Mouse (Mus musculus): ENCODE measurements around the gene Tbx22.
A peak's percentile ranks its signal among the peaks of the same experiment; 100 is the strongest.

The Tbx22 gene

DNA sequence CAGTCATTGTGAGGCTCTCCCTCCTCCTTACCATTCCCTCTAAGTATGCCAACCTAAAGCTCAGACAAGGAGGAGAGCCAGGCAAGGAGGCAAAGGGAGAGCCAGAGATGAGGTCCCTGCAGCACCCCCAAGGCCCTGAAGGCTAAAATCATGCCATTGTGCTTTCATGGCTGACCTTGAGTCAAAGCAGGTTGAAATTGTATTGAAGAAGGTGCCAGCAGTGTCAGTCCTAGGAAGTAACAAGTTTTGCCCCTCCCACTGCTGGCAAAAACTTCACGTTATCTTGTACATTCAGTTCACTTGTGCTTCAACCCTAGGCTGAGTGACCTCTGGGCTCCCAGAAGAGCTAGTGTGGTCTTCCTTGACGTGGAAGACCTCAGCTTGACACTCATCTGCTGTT, at the start of gene Tbx22:
Tbx22 (plus strand) TSS at position 301 of the 400 bp plus-strand sequence.
- no peak for DNase-seq

DNA sequence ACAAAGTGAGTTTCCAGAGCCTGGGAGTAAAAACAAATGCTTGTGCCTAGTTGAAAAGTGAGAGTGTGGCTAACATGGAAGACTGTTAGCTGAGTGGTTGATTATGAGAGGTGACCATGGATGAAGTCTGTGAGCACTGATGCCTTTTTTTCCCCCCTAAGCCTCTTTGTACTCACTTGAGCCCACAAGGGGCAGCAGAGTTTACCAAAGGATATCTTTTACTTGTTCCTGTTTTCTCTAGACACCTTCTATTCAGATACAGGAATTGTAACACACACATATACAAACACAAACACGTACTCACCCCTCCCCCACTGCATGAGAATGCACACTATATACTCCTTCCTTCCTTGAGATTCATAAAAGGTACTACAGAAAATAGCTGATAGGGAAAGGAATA, 913 bp downstream of the Tbx22 start:
- no peak for DNase-seq

DNA sequence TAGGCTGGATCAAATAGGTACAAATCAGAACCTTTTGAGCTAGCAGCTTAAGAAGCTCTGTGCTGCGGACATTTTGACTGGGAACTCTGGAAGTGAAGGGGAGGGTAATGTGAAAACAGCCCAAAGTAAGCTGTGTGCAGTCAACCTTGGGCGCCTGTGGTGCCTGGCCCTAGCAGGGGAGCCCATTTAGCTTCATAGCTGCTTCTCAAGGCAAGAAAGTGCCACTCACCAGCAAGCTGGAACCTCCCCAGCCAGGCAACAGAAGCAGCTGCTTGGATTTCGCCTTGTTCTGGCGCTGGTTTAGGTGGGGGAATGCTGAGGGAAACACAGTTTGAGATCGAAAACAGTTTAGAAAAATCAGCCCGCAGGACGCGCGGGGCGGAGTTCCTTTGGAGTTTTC, 11.4 kb downstream of the Tbx22 start:
- peak; percentile 21 to 45 for DNase-seq

DNA sequence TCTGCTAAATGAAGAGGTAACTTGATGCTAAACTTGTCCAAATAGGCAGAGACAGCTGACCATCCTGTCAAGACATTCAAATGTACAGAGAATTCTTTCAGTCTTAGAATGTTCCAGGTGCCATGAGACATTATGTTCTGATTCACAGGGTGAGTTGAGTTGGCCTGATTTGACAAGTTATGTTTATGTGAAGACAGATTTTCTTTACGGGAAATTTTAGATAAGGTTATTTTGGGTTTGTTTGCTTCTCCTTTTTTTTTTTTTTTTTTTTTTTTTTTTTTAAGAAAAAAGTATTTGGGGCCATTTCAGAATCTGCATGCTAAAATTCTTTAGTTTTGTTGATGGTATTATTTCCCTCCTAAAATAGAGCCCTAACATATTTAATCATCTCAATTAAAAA, 40.8 kb downstream of the Tbx22 start:
- DNase-seq = no peak

DNA sequence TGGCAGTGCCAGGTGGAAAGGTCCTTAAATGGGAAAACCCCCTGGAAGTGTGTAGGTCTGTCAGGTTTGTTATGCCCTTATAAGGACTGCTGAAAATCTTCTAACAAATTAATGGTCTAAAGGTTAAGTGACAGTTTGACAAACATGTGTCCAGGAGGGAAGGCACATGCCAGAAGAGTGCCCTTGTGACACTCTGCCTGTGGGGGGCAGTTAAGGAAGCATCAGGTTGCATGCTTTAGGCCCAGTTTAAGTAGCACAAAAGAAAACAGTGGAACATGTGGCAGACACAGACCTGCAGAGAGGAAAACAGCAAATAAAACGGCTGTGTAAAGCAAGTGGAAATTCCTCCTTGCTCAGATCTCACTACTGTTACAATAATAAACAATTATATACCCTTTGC, 55.8 kb downstream of the Tbx22 start:
- DNase-seq = no peak
